Mouse (Mus musculus): Measurements from ENCODE around the gene Qpctl. TPM values are rescaled to one million over a fixed set of nuclear protein-coding genes. Genes with fewer than 3 reads are reported as not detected.

The Qpctl gene
- total and polyA plus RNA-seq, 3 experiments, result 3.1 to 6.5 TPM; not detected in 1

- H3K4me3 ChIP-seq (ENCODE audit: control insufficient read depth in 1 of 2, insufficient read depth in 1 of 2, low read depth in 2 of 2, low read length in 2 of 2), result no peak overlapping the region
- H3K36me3 ChIP-seq (ENCODE audit: control insufficient read depth in 1 of 2, insufficient read depth in 2 of 2, low read length in 2 of 2), result 0 out of 4 replicates have a peak, but pooled peaks cover 0 to 2% of the 10 kb centered on the region in 2 experiments
- H3K4me1 ChIP-seq (ENCODE audit: control insufficient read depth in 1 of 2, insufficient read depth in 2 of 2, low read length in 2 of 2), result peaks cover 0 to 4% of the 10 kb centered on the region in 2 experiments; a peak in 2 of 4 replicates
- H3K79me2 ChIP-seq (ENCODE audit: control insufficient read depth, insufficient read depth, low read length, poor library complexity), result no peaks in the 10 kb centered on the region
- peak in 2 of 3 experiments; percentile 11 to 23; a peak in 2 of 6 replicates for TF ChIP-seq CTCF (IDR thresholded peaks at IDR 0.05 in 2 of 3, conservative IDR thresholded peaks at IDR 0.05 in 1 of 3; ENCODE audit: control insufficient read depth in 1 of 3, insufficient read depth in 1 of 3, low read depth in 2 of 3, low read length in 3 of 3, poor library complexity in 1 of 3, severe bottlenecking in 1 of 3)
- TF ChIP-seq POLR2AphosphoS5 (IDR thresholded peaks at IDR 0.05; ENCODE audit: borderline replicate concordance, low read depth, low read length), result no peak
- TF ChIP-seq ZMIZ1 (IDR thresholded peaks at IDR 0.05; ENCODE audit: low read depth, low read length), result no peak
- no peak for TF ChIP-seq HCFC1 (IDR thresholded peaks at IDR 0.05; ENCODE audit: low read depth, low read length)
- no peak overlapping the region for H3K27ac ChIP-seq (ENCODE audit: control insufficient read depth, low read depth, low read length)
- no peak overlapping the region for H3K9ac ChIP-seq (ENCODE audit: control insufficient read depth, low read depth, low read length, poor library complexity, severe bottlenecking)
- peak; percentile 33 for DNase-seq (ENCODE audit: low read depth, low spot score)
- H3K9me3 ChIP-seq (replicated peaks; ENCODE audit: insufficient read depth, low read length), result no peaks in the 10 kb centered on the region
- no peaks in the 10 kb centered on the region for H3K27me3 ChIP-seq (ENCODE audit: control insufficient read depth in 1 of 2, insufficient read depth in 2 of 2, low read length in 2 of 2)
Observed at GRCm38 (mm10) chr7:19130657-19131056, 18.4 kb downstream of the Qpctl start.

GRCm38 (mm10) chr7:19129396-19129795, 19.7 kb downstream of the Qpctl start:
- no peak overlapping the region for H3K4me3 ChIP-seq (ENCODE audit: control insufficient read depth in 1 of 2, insufficient read depth in 1 of 2, low read depth in 2 of 2, low read length in 2 of 2)
- H3K9me3 ChIP-seq (replicated peaks; ENCODE audit: insufficient read depth, low read length), result no peaks in the 10 kb centered on the region
- H3K27ac ChIP-seq (ENCODE audit: control insufficient read depth, low read depth, low read length), result no peak overlapping the region
- no peaks in the 10 kb centered on the region for H3K27me3 ChIP-seq (ENCODE audit: control insufficient read depth in 1 of 2, insufficient read depth in 2 of 2, low read length in 2 of 2)
- no peak overlapping the region for H3K9ac ChIP-seq (ENCODE audit: control insufficient read depth, low read depth, low read length, poor library complexity, severe bottlenecking)
- H3K36me3 ChIP-seq (ENCODE audit: control insufficient read depth in 1 of 2, insufficient read depth in 2 of 2, low read length in 2 of 2), result 0 out of 4 replicates have a peak, but pooled peaks cover 0 to 2% of the 10 kb centered on the region in 2 experiments
- TF ChIP-seq POLR2AphosphoS5 (IDR thresholded peaks at IDR 0.05; ENCODE audit: borderline replicate concordance, low read depth, low read length) (no peak), GATA1 (IDR thresholded peaks at IDR 0.05; ENCODE audit: low read depth, low read length) (no peak), MAZ (IDR thresholded peaks at IDR 0.05; ENCODE audit: low read depth, low read length) (no peak), BHLHE40 (IDR thresholded peaks at IDR 0.05; ENCODE audit: borderline replicate concordance, low read depth, low read length) (no peak)
- no peak for DNase-seq (ENCODE audit: low read depth, low spot score)
- H3K4me1 ChIP-seq (ENCODE audit: control insufficient read depth in 1 of 2, insufficient read depth in 2 of 2, low read length in 2 of 2), result peaks cover 0 to 4% of the 10 kb centered on the region in 2 experiments; a peak in 2 of 4 replicates
- no peaks in the 10 kb centered on the region for H3K79me2 ChIP-seq (ENCODE audit: control insufficient read depth, insufficient read depth, low read length, poor library complexity)

GRCm38 (mm10) chr7:19127744-19128143, 21.3 kb downstream of the Qpctl start:
- Histone ChIP-seq H3K79me2 (ENCODE audit: control insufficient read depth, insufficient read depth, low read length, poor library complexity) (no peaks in the 10 kb centered on the region; the same call in 1 of the 2 replicates), H3K9ac (ENCODE audit: control insufficient read depth, low read depth, low read length, poor library complexity, severe bottlenecking) (no peak overlapping the region), H3K4me3 (ENCODE audit: control insufficient read depth in 1 of 2, insufficient read depth in 1 of 2, low read depth in 2 of 2, low read length in 2 of 2) (no peak overlapping the region), H3K9me3 (replicated peaks; ENCODE audit: insufficient read depth, low read length) (no peaks in the 10 kb centered on the region), H3K4me1 (ENCODE audit: control insufficient read depth in 1 of 2, insufficient read depth in 2 of 2, low read length in 2 of 2) (peaks cover 0 to 4% of the 10 kb centered on the region in 2 experiments; a peak in 2 of 4 replicates), H3K27me3 (ENCODE audit: control insufficient read depth in 1 of 2, insufficient read depth in 2 of 2, low read length in 2 of 2) (no peaks in the 10 kb centered on the region), H3K36me3 (ENCODE audit: control insufficient read depth in 1 of 2, insufficient read depth in 2 of 2, low read length in 2 of 2) (0 out of 4 replicates have a peak, but pooled peaks cover 0 to 2% of the 10 kb centered on the region in 2 experiments), H3K27ac (ENCODE audit: control insufficient read depth, low read depth, low read length) (no peak overlapping the region)
- no peak for DNase-seq (ENCODE audit: low read depth, low spot score)
- TF ChIP-seq POLR2A (IDR thresholded peaks at IDR 0.05; ENCODE audit: control insufficient read depth in 1 of 2, insufficient read depth in 1 of 2, low read depth in 1 of 2, low read length in 2 of 2, poor library complexity in 1 of 2) (no peak), E2F4 (IDR thresholded peaks at IDR 0.05; ENCODE audit: borderline replicate concordance, low read depth, low read length) (no peak), ZKSCAN1 (IDR thresholded peaks at IDR 0.05; ENCODE audit: low read depth, low read length) (no peak), SIN3A (IDR thresholded peaks at IDR 0.05; ENCODE audit: low read length) (no peak), EP300 (IDR thresholded peaks at IDR 0.05; ENCODE audit: low read depth in 1 of 2, low read length in 2 of 2) (no peak), RCOR1 (IDR thresholded peaks at IDR 0.05; ENCODE audit: low read depth, low read length) (no peak), RAD21 (IDR thresholded peaks at IDR 0.05; ENCODE audit: low read depth, low read length) (no peak), TAL1 (IDR thresholded peaks at IDR 0.05; ENCODE audit: low read length) (no peak), ETS1 (IDR thresholded peaks at IDR 0.05; ENCODE audit: low read depth, low read length) (no peak), MAZ (IDR thresholded peaks at IDR 0.05; ENCODE audit: low read depth, low read length) (no peak), MEF2A (IDR thresholded peaks at IDR 0.05; ENCODE audit: extremely low read depth, insufficient replicate concordance, low read depth, low read length, poor library complexity, severe bottlenecking) (no peak), USF1 (IDR thresholded peaks at IDR 0.05; ENCODE audit: low read depth, low read length) (no peak), ZC3H11A (IDR thresholded peaks at IDR 0.05; ENCODE audit: low read depth, low read length) (no peak), BHLHE40 (IDR thresholded peaks at IDR 0.05; ENCODE audit: borderline replicate concordance, low read depth, low read length) (no peak), ZNF384 (IDR thresholded peaks at IDR 0.05; ENCODE audit: low read depth, low read length) (no peak), TBP (IDR thresholded peaks at IDR 0.05; ENCODE audit: low read depth, low read length) (no peak), POLR2AphosphoS2 (IDR thresholded peaks at IDR 0.05; ENCODE audit: low read length) (no peak)
